Mouse (Mus musculus): ENCODE measurements around the gene Hdac9. TPM values are rescaled to one million over a fixed set of nuclear protein-coding genes. Genes with fewer than 3 reads are reported as not detected.

Gene Hdac9
- polyA plus RNA-seq, 1 experiment from 2014 or later, result 6.7 TPM

- Histone ChIP-seq H3K4me1 (ENCODE audit: control insufficient read depth, insufficient read depth, low read length) (no peaks in the 10 kb centered on the region), H3K27ac (replicated peaks; ENCODE audit: low read depth, low read length) (no peak overlapping the region), H3K36me3 (replicated peaks; ENCODE audit: control insufficient read depth, insufficient read depth, low read depth, low read length) (no peaks in the 10 kb centered on the region), H3K4me2 (ENCODE audit: low read depth, low read length) (no peak overlapping the region), H3K27me3 (ENCODE audit: control insufficient read depth, insufficient read depth, low read length) (no peaks in the 10 kb centered on the region), H3K9me3 (replicated peaks; ENCODE audit: control insufficient read depth, low read length) (no peaks in the 10 kb centered on the region), H3K9ac (replicated peaks; ENCODE audit: low read length) (no peak overlapping the region), H3K4me3 (ENCODE audit: low read depth, low read length) (no peak overlapping the region)
- 78% methylated on average over 6 of the region's 6 CpGs for WGBS
- ATAC-seq (replicated peaks; ENCODE audit: insufficient number of reproducible peaks, low FRiP score, low TSS enrichment, low read depth), result no peak
- no peak for DNase-seq (ENCODE audit: low spot score)
Observed at GRCm38 (mm10) chr12:34156301-34156700, 760.6 kb downstream of the Hdac9 start.

DNA sequence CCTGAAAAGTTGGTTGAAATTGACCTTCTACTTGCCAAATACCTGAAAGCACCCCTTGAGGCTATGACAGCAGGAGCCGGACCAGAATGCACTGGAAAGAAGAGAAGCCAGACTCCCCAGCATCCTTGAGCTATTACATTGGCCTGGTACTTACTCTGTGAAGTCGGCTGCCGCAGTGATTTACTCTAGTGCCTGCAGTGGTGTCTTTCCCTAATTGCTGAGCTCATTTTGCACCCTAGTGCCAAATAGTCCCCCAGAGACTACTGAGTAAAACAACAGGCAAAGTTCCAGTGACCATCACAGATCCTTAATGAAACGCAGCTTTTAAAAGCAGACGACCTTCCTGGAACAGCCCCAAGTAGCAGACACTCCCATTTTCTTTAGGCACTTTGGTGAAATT is 761.2 kb downstream of the Hdac9 start:
- Histone ChIP-seq H3K4me1 (ENCODE audit: control insufficient read depth, insufficient read depth, low read length) (no peaks in the 10 kb centered on the region), H3K27ac (replicated peaks; ENCODE audit: low read depth, low read length) (no peak overlapping the region), H3K9ac (replicated peaks; ENCODE audit: low read length) (no peak overlapping the region), H3K27me3 (ENCODE audit: control insufficient read depth, insufficient read depth, low read length) (no peaks in the 10 kb centered on the region), H3K4me2 (ENCODE audit: low read depth, low read length) (no peak overlapping the region), H3K9me3 (replicated peaks; ENCODE audit: control insufficient read depth, low read length) (no peaks in the 10 kb centered on the region), H3K36me3 (replicated peaks; ENCODE audit: control insufficient read depth, insufficient read depth, low read depth, low read length) (no peaks in the 10 kb centered on the region), H3K4me3 (ENCODE audit: low read depth, low read length) (no peak overlapping the region)
- 33% methylated on average over 5 of the region's 5 CpGs for WGBS
- no peak for DNase-seq (ENCODE audit: low spot score)
- no peak for ATAC-seq (replicated peaks; ENCODE audit: insufficient number of reproducible peaks, low FRiP score, low TSS enrichment, low read depth)

GRCm38 (mm10) chr12:34154757-34155156 is 762.1 kb downstream of the Hdac9 start:
- ATAC-seq (replicated peaks; ENCODE audit: insufficient number of reproducible peaks, low FRiP score, low TSS enrichment, low read depth), result no peak
- no peaks in the 10 kb centered on the region for H3K27me3 ChIP-seq (ENCODE audit: control insufficient read depth, insufficient read depth, low read length)
- H3K9ac ChIP-seq (replicated peaks; ENCODE audit: low read length), result no peak overlapping the region
- H3K4me2 ChIP-seq (ENCODE audit: low read depth, low read length), result no peak overlapping the region
- 80% methylated on average over 3 of the region's 3 CpGs for WGBS
- H3K9me3 ChIP-seq (replicated peaks; ENCODE audit: control insufficient read depth, low read length), result no peaks in the 10 kb centered on the region
- no peak for DNase-seq (ENCODE audit: low spot score)
- no peak overlapping the region for H3K27ac ChIP-seq (replicated peaks; ENCODE audit: low read depth, low read length)
- H3K36me3 ChIP-seq (replicated peaks; ENCODE audit: control insufficient read depth, insufficient read depth, low read depth, low read length), result no peaks in the 10 kb centered on the region
- H3K4me3 ChIP-seq (ENCODE audit: low read depth, low read length), result no peak overlapping the region
- H3K4me1 ChIP-seq (ENCODE audit: control insufficient read depth, insufficient read depth, low read length), result no peaks in the 10 kb centered on the region

- H3K4me1 ChIP-seq (ENCODE audit: control insufficient read depth, insufficient read depth, low read length), result no peaks in the 10 kb centered on the region
- DNase-seq (ENCODE audit: low spot score), result no peak
- H3K36me3 ChIP-seq (replicated peaks; ENCODE audit: control insufficient read depth, insufficient read depth, low read depth, low read length), result no peaks in the 10 kb centered on the region
- no peak overlapping the region for H3K4me2 ChIP-seq (ENCODE audit: low read depth, low read length)
- H3K9ac ChIP-seq (replicated peaks; ENCODE audit: low read length), result no peak overlapping the region
- no peaks in the 10 kb centered on the region for H3K9me3 ChIP-seq (replicated peaks; ENCODE audit: control insufficient read depth, low read length)
- no peaks in the 10 kb centered on the region for H3K27me3 ChIP-seq (ENCODE audit: control insufficient read depth, insufficient read depth, low read length)
- H3K4me3 ChIP-seq (ENCODE audit: low read depth, low read length), result no peak overlapping the region
- no peak for ATAC-seq (replicated peaks; ENCODE audit: insufficient number of reproducible peaks, low FRiP score, low TSS enrichment, low read depth)
- WGBS, result 26% methylated on average over 3 of the region's 3 CpGs
- H3K27ac ChIP-seq (replicated peaks; ENCODE audit: low read depth, low read length), result no peak overlapping the region
Observed at GRCm38 (mm10) chr12:34151336-34151735, 765.6 kb downstream of the Hdac9 start.

GRCm38 (mm10) chr12:34142743-34143142 is 774.2 kb downstream of the Hdac9 start:
- Histone ChIP-seq H3K4me1 (ENCODE audit: control insufficient read depth, insufficient read depth, low read length) (no peaks in the 10 kb centered on the region), H3K36me3 (replicated peaks; ENCODE audit: control insufficient read depth, insufficient read depth, low read depth, low read length) (no peaks in the 10 kb centered on the region), H3K9ac (replicated peaks; ENCODE audit: low read length) (no peak overlapping the region), H3K9me3 (replicated peaks; ENCODE audit: control insufficient read depth, low read length) (no peaks in the 10 kb centered on the region), H3K27ac (replicated peaks; ENCODE audit: low read depth, low read length) (no peak overlapping the region), H3K27me3 (ENCODE audit: control insufficient read depth, insufficient read depth, low read length) (no peaks in the 10 kb centered on the region), H3K4me2 (ENCODE audit: low read depth, low read length) (no peak overlapping the region), H3K4me3 (ENCODE audit: low read depth, low read length) (no peak overlapping the region)
- ATAC-seq (replicated peaks; ENCODE audit: insufficient number of reproducible peaks, low FRiP score, low TSS enrichment, low read depth), result no peak
- 85% methylated on average over 2 of the region's 2 CpGs for WGBS
- no peak for DNase-seq (ENCODE audit: low spot score)

- H3K9me3 ChIP-seq (replicated peaks; ENCODE audit: control insufficient read depth, low read length), result no peaks in the 10 kb centered on the region
- H3K27ac ChIP-seq (replicated peaks; ENCODE audit: low read depth, low read length), result no peak overlapping the region
- no peak overlapping the region for H3K9ac ChIP-seq (replicated peaks; ENCODE audit: low read length)
- H3K4me3 ChIP-seq (ENCODE audit: low read depth, low read length), result no peak overlapping the region
- no peaks in the 10 kb centered on the region for H3K27me3 ChIP-seq (ENCODE audit: control insufficient read depth, insufficient read depth, low read length)
- ATAC-seq (replicated peaks; ENCODE audit: insufficient number of reproducible peaks, low FRiP score, low TSS enrichment, low read depth), result no peak
- H3K4me1 ChIP-seq (ENCODE audit: control insufficient read depth, insufficient read depth, low read length), result no peaks in the 10 kb centered on the region
- no peak for DNase-seq (ENCODE audit: low spot score)
- no peak overlapping the region for H3K4me2 ChIP-seq (ENCODE audit: low read depth, low read length)
- H3K36me3 ChIP-seq (replicated peaks; ENCODE audit: control insufficient read depth, insufficient read depth, low read depth, low read length), result no peaks in the 10 kb centered on the region
- WGBS, result 19% methylated on average over 1 of the region's 1 CpGs
Observed at GRCm38 (mm10) chr12:34113336-34113735, 803.6 kb downstream of the Hdac9 start.

DNA sequence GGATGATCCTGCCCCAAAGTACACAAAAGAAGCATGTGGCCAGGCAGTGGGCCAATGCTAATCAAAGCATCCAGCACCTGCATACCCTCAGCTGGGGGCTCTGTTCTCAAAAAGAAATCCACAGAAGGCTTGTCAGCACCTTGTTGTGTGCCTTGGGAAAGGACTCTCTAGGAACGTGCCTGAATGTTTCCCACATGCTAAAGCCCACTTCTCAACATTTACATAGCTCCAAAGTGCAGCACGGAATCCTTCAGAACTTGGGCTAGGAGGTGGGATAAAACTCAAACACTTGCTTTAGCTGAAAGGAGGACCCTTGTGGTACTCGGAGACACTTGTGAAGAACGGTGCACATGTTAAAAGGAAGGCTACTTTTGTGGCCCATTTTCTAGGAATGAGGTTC is 823.9 kb downstream of the Hdac9 start:
- 79% methylated on average over 4 of the region's 4 CpGs for WGBS
- no peaks in the 10 kb centered on the region for H3K36me3 ChIP-seq (replicated peaks; ENCODE audit: control insufficient read depth, insufficient read depth, low read depth, low read length)
- H3K4me1 ChIP-seq (ENCODE audit: control insufficient read depth, insufficient read depth, low read length), result no peaks in the 10 kb centered on the region
- H3K4me3 ChIP-seq (ENCODE audit: low read depth, low read length), result no peak overlapping the region
- H3K27ac ChIP-seq (replicated peaks; ENCODE audit: low read depth, low read length), result no peak overlapping the region
- H3K4me2 ChIP-seq (ENCODE audit: low read depth, low read length), result no peak overlapping the region
- ATAC-seq (replicated peaks; ENCODE audit: insufficient number of reproducible peaks, low FRiP score, low TSS enrichment, low read depth) (no peak), DNase-seq (ENCODE audit: low spot score) (no peak)
- H3K9me3 ChIP-seq (replicated peaks; ENCODE audit: control insufficient read depth, low read length), result no peaks in the 10 kb centered on the region
- H3K9ac ChIP-seq (replicated peaks; ENCODE audit: low read length), result no peak overlapping the region
- H3K27me3 ChIP-seq (ENCODE audit: control insufficient read depth, insufficient read depth, low read length), result no peaks in the 10 kb centered on the region

- 87% methylated on average over 1 of the region's 1 CpGs for WGBS
- ATAC-seq (replicated peaks; ENCODE audit: insufficient number of reproducible peaks, low FRiP score, low TSS enrichment, low read depth) (no peak), DNase-seq (ENCODE audit: low spot score) (no peak)
- Histone ChIP-seq H3K36me3 (replicated peaks; ENCODE audit: control insufficient read depth, insufficient read depth, low read depth, low read length) (no peaks in the 10 kb centered on the region), H3K27me3 (ENCODE audit: control insufficient read depth, insufficient read depth, low read length) (no peaks in the 10 kb centered on the region), H3K4me3 (ENCODE audit: low read depth, low read length) (no peak overlapping the region), H3K4me2 (ENCODE audit: low read depth, low read length) (no peak overlapping the region), H3K9me3 (replicated peaks; ENCODE audit: control insufficient read depth, low read length) (no peaks in the 10 kb centered on the region), H3K4me1 (ENCODE audit: control insufficient read depth, insufficient read depth, low read length) (no peaks in the 10 kb centered on the region), H3K9ac (replicated peaks; ENCODE audit: low read length) (no peak overlapping the region), H3K27ac (replicated peaks; ENCODE audit: low read depth, low read length) (no peak overlapping the region)
Observed at GRCm38 (mm10) chr12:34091851-34092250, 825.0 kb downstream of the Hdac9 start.
